Mouse (Mus musculus): ENCODE data around the gene Ankrd34c. TPM values are rescaled to one million over a fixed set of nuclear protein-coding genes. Genes with fewer than 3 reads are reported as not detected.

The Ankrd34c gene
- not detected in 2 replicates for polyA plus RNA-seq (2015; fragmentation: Nextera tagmentation; extraction: Ambion mirVana)

- DNase-seq (ENCODE audit: low spot score), result no peak
Measured at GRCm38 (mm10) chr9:89738295-89738694, at the start of gene Ankrd34c. Ankrd34c (minus strand) TSS chr9:89738475.

- no peak for DNase-seq (ENCODE audit: low spot score)
Measured at GRCm38 (mm10) chr9:89787532-89787931, 49.3 kb upstream of the Ankrd34c start.

GRCm38 (mm10) chr9:89781395-89781927, 43.2 kb upstream of the Ankrd34c start:
- no peak for DNase-seq (ENCODE audit: low spot score)

GRCm38 (mm10) chr9:89779237-89779636, 41.0 kb upstream of the Ankrd34c start:
- DNase-seq (ENCODE audit: low spot score), result no peak

- DNase-seq (ENCODE audit: low spot score), result no peak
Measured at GRCm38 (mm10) chr9:89771153-89771552, 32.9 kb upstream of the Ankrd34c start.

DNA sequence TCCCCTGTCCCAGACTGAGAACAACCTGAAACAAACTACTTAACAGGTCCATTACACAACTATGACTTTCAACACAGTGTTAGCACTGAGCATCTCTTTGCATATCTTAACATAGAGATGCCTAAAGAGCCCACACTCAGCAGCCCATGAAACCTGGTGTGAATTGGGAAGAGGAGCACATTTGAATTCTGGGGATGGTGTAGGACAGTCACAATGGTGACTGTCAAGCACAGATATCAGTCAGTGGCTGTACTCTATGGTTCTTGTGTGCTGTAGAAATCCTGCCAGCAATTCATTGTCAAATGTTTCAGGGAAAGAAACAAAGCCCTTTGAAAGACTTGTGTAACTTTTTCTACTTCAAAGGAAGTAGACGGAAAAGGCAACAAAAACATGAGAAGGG, 23.7 kb upstream of the Ankrd34c start:
- DNase-seq (ENCODE audit: low spot score), result no peak

- DNase-seq (ENCODE audit: low spot score), result peak; percentile 1
Measured at GRCm38 (mm10) chr9:89758569-89758968, 20.3 kb upstream of the Ankrd34c start.

DNA sequence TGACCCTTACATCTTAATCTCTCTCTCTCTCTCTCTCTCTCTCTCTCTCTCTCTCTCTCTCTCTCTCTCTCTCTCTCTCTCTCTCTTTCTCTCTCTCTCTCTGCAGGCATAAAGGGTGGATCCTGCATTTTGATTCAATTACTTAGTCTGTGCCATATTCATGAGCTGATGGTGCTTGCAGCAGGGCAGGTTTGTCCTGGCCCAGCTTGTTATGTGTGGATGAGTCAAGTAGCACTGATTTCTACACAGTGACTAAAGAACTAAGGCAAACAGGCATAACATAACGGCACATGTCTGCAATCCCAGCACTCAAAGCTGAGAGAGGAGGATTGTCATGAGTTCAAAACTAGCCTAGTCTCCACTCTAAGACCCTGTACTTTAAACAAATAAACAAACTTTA, 19.9 kb upstream of the Ankrd34c start:
- DNase-seq (ENCODE audit: low spot score), result no peak

DNA sequence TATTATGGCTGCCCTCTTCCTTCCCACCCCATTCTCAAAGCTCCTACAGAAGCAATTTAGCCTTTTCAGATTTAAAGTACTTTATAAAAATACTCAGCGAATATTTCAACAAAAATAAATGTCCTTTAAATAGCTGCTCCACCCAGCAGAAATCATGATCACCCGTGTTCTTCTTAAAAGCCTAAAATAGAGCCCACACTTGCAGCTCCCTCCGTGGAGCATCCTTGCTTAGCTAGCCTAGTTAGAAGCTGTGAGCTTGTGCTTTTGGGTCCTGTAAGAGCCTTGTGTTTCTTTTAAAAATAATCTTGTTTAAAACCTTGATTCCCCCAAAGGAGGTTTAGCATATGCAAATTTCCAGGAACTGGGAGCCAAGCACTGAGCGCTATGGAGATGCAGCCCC, 19.3 kb upstream of the Ankrd34c start:
- no peak for DNase-seq (ENCODE audit: low spot score)

DNA sequence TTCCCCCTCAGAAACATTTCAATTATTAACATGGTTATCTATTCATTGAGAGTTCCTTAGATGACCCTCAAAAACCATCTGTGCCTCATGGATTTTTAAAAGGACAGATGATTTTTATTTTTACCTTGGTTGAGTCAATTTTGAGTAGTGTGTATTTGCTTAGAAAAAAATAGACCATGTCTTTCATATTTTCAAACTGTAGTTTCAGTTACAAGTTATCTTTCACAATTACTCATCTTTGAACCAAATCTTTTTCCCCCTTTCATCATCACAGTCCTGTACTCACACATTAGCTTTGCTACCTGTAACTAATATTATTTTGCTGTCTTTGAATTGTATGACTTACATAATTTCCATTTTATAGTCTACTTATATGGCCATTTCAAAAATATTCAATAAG, 1.8 kb upstream of the Ankrd34c start:
- no peak for DNase-seq (ENCODE audit: low spot score)

- no peak for DNase-seq (ENCODE audit: low spot score)
Measured at GRCm38 (mm10) chr9:89737888-89738287, 387 bp downstream of the Ankrd34c start.

- no peak for DNase-seq (ENCODE audit: low spot score)
Measured at GRCm38 (mm10) chr9:89736932-89737705, 1.2 kb downstream of the Ankrd34c start.

DNA sequence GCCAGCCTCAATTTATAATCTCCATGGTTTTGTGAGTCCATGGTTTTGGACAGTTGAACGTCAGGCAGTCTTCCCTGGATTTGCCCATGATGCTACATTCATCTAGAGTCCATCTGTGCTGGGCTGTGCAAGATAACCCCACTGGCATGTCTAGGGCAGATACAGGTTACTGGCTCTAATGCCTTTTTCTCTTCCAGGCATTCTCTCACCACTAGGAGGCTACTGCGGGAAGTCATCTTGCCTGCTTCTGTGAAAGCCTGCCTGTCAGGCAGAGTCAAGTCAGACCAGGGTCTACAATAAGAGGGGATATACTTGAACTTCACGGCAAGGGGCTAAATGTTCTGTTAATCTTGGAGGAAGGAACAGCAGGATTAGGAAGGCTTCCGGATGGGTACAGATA, 31.4 kb downstream of the Ankrd34c start:
- peak; percentile 47 for DNase-seq (ENCODE audit: low spot score)

- no peak for DNase-seq (ENCODE audit: low spot score)
Measured at GRCm38 (mm10) chr9:89705197-89705533, 33.1 kb downstream of the Ankrd34c start.

DNA sequence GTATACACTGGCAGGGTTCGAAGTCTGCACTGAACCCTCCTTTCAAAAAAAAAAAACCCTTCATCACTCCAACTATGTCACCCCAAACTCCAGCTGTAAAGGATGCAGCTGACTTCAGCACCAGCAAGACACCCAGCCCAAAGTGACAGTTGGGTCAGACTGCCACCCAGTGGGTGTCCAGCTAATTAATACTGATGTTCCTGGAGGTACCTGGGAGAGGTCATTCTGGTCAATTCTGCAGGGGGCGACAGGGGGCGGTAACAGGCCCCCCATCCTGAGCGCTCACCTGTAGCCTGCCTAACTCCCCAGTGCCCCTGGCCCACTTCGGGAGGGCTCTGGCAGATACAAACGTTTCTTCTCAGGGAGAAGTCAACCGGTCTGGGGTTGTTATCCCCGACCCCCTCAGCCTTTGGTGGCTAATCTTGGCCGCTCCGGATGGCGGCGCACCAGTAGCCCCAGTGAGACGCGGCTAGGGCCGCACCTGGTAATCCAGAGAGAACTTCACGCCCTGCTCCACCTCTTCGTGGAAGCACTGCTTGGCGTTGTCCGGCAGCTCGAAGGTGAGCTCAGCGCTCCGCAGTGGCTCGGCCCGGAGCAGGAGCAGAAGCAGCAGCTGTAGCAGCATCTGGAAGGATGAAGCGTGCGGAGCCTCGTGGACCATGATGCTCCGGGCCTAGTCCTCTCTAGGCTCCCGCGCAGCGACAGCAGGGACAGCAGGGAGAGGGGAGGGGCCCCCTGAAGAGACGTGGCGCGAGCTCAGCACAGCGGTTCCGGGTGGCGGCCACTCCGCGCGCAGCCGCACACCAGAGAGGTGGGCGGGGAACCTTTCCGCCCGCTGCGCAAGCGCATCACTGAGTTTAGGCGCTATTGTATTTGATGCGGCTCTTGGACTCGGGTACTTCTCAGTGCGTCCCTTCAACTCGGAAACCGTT, 33.7 kb downstream of the Ankrd34c start, which contains the start of gene Tmed3:
Gene Tmed3, minus strand, starts transcription at position 804 of the 932 bp plus-strand sequence.
- peak; percentile 93 for DNase-seq (ENCODE audit: low spot score)

DNA sequence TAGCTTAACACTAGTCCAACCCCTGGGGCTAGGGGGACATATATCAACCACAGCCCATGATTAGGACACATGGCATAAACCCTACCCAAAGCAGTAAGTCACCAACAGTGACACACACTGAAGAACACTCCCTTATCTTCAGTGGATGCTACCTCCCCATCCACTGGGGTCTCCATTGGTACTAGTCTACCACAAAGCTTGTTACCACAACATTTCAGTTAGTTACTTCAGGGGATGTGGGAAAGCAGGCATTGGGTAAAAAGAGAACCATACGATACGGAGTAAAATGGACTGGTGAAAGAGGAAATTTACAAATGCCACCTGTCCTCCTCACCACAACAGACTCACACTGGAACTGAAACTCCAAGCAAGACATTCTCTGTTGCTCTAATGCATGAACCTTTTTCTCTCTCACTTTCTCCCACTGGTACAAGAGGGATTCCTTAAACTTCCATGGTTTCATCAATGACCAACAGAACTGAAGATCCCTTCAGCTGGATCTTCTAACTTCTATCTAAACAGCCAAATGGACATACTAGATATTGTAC, 37.3 kb downstream of the Ankrd34c start:
- no peak for DNase-seq (ENCODE audit: low spot score)

- no peak for DNase-seq (ENCODE audit: low spot score)
Measured at GRCm38 (mm10) chr9:89695143-89695542, 43.1 kb downstream of the Ankrd34c start.

GRCm38 (mm10) chr9:89693670-89694069, 44.6 kb downstream of the Ankrd34c start:
- DNase-seq (ENCODE audit: low spot score), result no peak

- no peak for DNase-seq (ENCODE audit: low spot score)
Measured at GRCm38 (mm10) chr9:89689179-89689578, 49.1 kb downstream of the Ankrd34c start.

- peak; percentile 43 for DNase-seq (ENCODE audit: low spot score)
Measured at GRCm38 (mm10) chr9:89687503-89688226, 50.6 kb downstream of the Ankrd34c start.

GRCm38 (mm10) chr9:89686262-89686661, 52.0 kb downstream of the Ankrd34c start:
- no peak for DNase-seq (ENCODE audit: low spot score)
